Comparison of ENCODE assay signal across 18 mouse cellular contexts in genomic region chr4:62652921-62653757, GRCm38 (mm10).
DNase-seq lines count a peak whose midpoint lies in the region; ATAC-seq and TF ChIP-seq lines count a peak whose summit lies in the region.
"Had no signal": no experiment of that assay in that cellular context is flagged by ENCODE, and none has a peak within 500 bp of the region (broad histone marks: within the 10 kb centered on the region; RNA-seq: fewer than 3 reads in every experiment).

No protein-coding gene starts in this region.

- H3K4me3 ChIP-seq in forebrain, postnatal 0 days (ENCODE audit: low read depth, low read length): no peak overlapping the region
- no peak overlapping the region for H3K4me3 ChIP-seq in forebrain, embryonic 13.5 days
- no peak overlapping the region for H3K4me3 ChIP-seq in left cerebral cortex, adult 2 months
- H3K4me3 ChIP-seq in cerebellum, adult 2 months (replicated peaks; ENCODE audit: insufficient read depth, low read depth, low read length): no peak overlapping the region
- H3K4me3 ChIP-seq in cortical plate, adult 2 months (ENCODE audit: insufficient read depth, low read length): peak overlapping the region; percentile 9; the same call in 1 of the 2 replicates
- H3K4me3 ChIP-seq in liver, embryonic 11.5 days (ENCODE audit: low read depth, low read length): no peak overlapping the region
- H3K4me3 ChIP-seq: erythroblast, embryonic 14.5 days; hindbrain, embryonic 12.5 days; stomach, embryonic 15.5 days had no signal

- H3K27me3 ChIP-seq in forebrain, postnatal 0 days (ENCODE audit: insufficient read depth, low read length): no peaks in the 10 kb centered on the region
- H3K27me3 ChIP-seq in forebrain, embryonic 13.5 days: no peaks in the 10 kb centered on the region
- H3K27me3 ChIP-seq in cerebellum, adult 2 months (ENCODE audit: control insufficient read depth, insufficient read depth, low read length): no peaks in the 10 kb centered on the region
- H3K27me3 ChIP-seq in liver, embryonic 11.5 days (replicated peaks; ENCODE audit: control insufficient read depth, insufficient read depth, low read length): no peaks in the 10 kb centered on the region
- H3K27me3 ChIP-seq: hindbrain, embryonic 12.5 days; stomach, embryonic 15.5 days had no signal

- peak; percentile 26 for DNase-seq in forebrain, postnatal 0 days
- no peak for DNase-seq in left cerebral cortex, adult 2 months (ENCODE audit: extremely low spot score in 1 of 2, low spot score in 2 of 2)
- DNase-seq in left cerebral cortex, postnatal 25 days (ENCODE audit: low spot score in 2 of 2): no peak
- DNase-seq in cerebellum, adult 2 months: peak; percentile 67 to 80
- DNase-seq in kidney, postnatal 36 days: no peak
- DNase-seq in liver, embryonic 11.5 days (ENCODE audit: low spot score): no peak
- DNase-seq: adrenal gland, postnatal 10 days; gastrocnemius, postnatal 10 days; kidney, adult 11 months; midbrain, embryonic 14.5 days; right cerebral cortex, adult 18-20 months had no signal

- TF ChIP-seq CTCF in forebrain, postnatal 0 days (IDR thresholded peaks at IDR 0.05; ENCODE audit: low read depth): no peak
- TF ChIP-seq CTCF in left cerebral cortex, adult 2 months (IDR thresholded peaks at IDR 0.05): no peak
- no peak for TF ChIP-seq CTCF in cerebellum, adult 2 months (IDR thresholded peaks at IDR 0.05; ENCODE audit: borderline replicate concordance, insufficient read depth, low read depth, low read length)
- no peak for TF ChIP-seq CTCF in cortical plate, adult 2 months (IDR thresholded peaks at IDR 0.05; ENCODE audit: extremely low read depth, insufficient read depth, low read length)

- H3K9ac ChIP-seq in forebrain, postnatal 0 days: no peak overlapping the region
- H3K9ac ChIP-seq in forebrain, embryonic 13.5 days: no peak overlapping the region
- no peak overlapping the region for H3K9ac ChIP-seq in liver, embryonic 11.5 days (ENCODE audit: low read depth, low read length)
- H3K9ac ChIP-seq: hindbrain, embryonic 12.5 days; liver, embryonic 14.5 days; stomach, embryonic 15.5 days had no signal

- 59% methylated on average over 12 of the region's 12 CpGs for WGBS in forebrain, postnatal 0 days
- 90% methylated on average over 12 of the region's 12 CpGs for WGBS in forebrain, embryonic 13.5 days
- 38% methylated on average over 12 of the region's 12 CpGs for WGBS in cerebellum, adult 2 months
- WGBS in liver, embryonic 11.5 days: 76% methylated on average over 12 of the region's 12 CpGs

- no peak for TF ChIP-seq POLR2A in cerebellum, adult 2 months (IDR thresholded peaks at IDR 0.05; ENCODE audit: borderline replicate concordance, insufficient read depth, low read length)
- TF ChIP-seq POLR2A in cortical plate, adult 2 months (IDR thresholded peaks at IDR 0.05; ENCODE audit: extremely low read depth, insufficient read depth, low read length): no peak

- peaks cover 3% of the 10 kb centered on the region; the same call in 1 of the 2 replicates for H3K4me1 ChIP-seq in forebrain, postnatal 0 days (ENCODE audit: insufficient read depth)
- H3K4me1 ChIP-seq in forebrain, embryonic 13.5 days: no peaks in the 10 kb centered on the region
- H3K4me1 ChIP-seq in cerebellum, adult 2 months (ENCODE audit: control insufficient read depth, insufficient read depth, low read length): peaks cover 49% of the 10 kb centered on the region
- H3K4me1 ChIP-seq in cortical plate, adult 2 months (ENCODE audit: control insufficient read depth, insufficient read depth, low read length): no peaks in the 10 kb centered on the region
- H3K4me1 ChIP-seq in liver, embryonic 11.5 days (replicated peaks; ENCODE audit: control insufficient read depth, insufficient read depth, low read length): no peaks in the 10 kb centered on the region

- intact Hi-C loops in left cerebral cortex, adult 2 months (cut with DNase I): no loop called here
- intact Hi-C loops in left cerebral cortex, postnatal 25 days (cut with DNase I): no loop called here

- no peaks in the 10 kb centered on the region for H3K9me3 ChIP-seq in forebrain, postnatal 0 days (ENCODE audit: low read length)
- no peaks in the 10 kb centered on the region for H3K9me3 ChIP-seq in forebrain, embryonic 13.5 days (replicated peaks)
- H3K9me3 ChIP-seq in liver, embryonic 11.5 days (ENCODE audit: control insufficient read depth, low read length): no peaks in the 10 kb centered on the region
- H3K9me3 ChIP-seq: hindbrain, embryonic 12.5 days; stomach, embryonic 15.5 days had no signal

- no peak overlapping the region for H3K4me2 ChIP-seq in forebrain, postnatal 0 days (ENCODE audit: low read depth)
- no peak overlapping the region for H3K4me2 ChIP-seq in forebrain, embryonic 13.5 days
- no peak overlapping the region for H3K4me2 ChIP-seq in liver, embryonic 11.5 days
- H3K4me2 ChIP-seq: hindbrain, embryonic 12.5 days; stomach, embryonic 15.5 days had no signal

- no peak overlapping the region for H3K27ac ChIP-seq in forebrain, postnatal 0 days (ENCODE audit: low read depth, low read length)
- no peak overlapping the region for H3K27ac ChIP-seq in forebrain, embryonic 13.5 days
- H3K27ac ChIP-seq in left cerebral cortex, adult 2 months: peak overlapping the region; percentile 56
- peak overlapping the region; percentile 45; the same call in 1 of the 2 replicates for H3K27ac ChIP-seq in cerebellum, adult 2 months (ENCODE audit: insufficient read depth, low read length)
- H3K27ac ChIP-seq in cortical plate, adult 2 months (ENCODE audit: insufficient read depth, low read length): peak overlapping the region; percentile 75
- H3K27ac ChIP-seq in liver, embryonic 11.5 days (ENCODE audit: low read depth, low read length): no peak overlapping the region
- H3K27ac ChIP-seq: hindbrain, embryonic 12.5 days; kidney, postnatal 0 days; liver, embryonic 14.5 days; stomach, embryonic 15.5 days had no signal

- no peaks in the 10 kb centered on the region for H3K36me3 ChIP-seq in forebrain, postnatal 0 days (ENCODE audit: insufficient read depth)
- H3K36me3 ChIP-seq in forebrain, embryonic 13.5 days (ENCODE audit: poor library complexity, severe bottlenecking): peaks cover 43% of the 10 kb centered on the region
- 0 out of 2 replicates have a peak, but pooled peaks cover under 1% of the 10 kb centered on the region for H3K36me3 ChIP-seq in liver, embryonic 11.5 days (ENCODE audit: control insufficient read depth, insufficient read depth, low read length)
- H3K36me3 ChIP-seq: stomach, embryonic 15.5 days had no signal

- ATAC-seq in forebrain, postnatal 0 days: peak; percentile 64
- no peak for ATAC-seq in forebrain, embryonic 13.5 days
- no peak for ATAC-seq in liver, embryonic 11.5 days (replicated peaks; ENCODE audit: low FRiP score)

Comparison
In these comparisons a context has a peak if more than half of its experiments do, and no peak if none do; other contexts are left out.
1. DNase-seq: peak in forebrain, postnatal 0 days (single experiment) and cerebellum, adult 2 months (2 of 2); none in left cerebral cortex, adult 2 months (0 of 2), left cerebral cortex, postnatal 25 days (0 of 2), kidney, postnatal 36 days (0 of 2) and liver, embryonic 11.5 days (single experiment).
2. H3K27ac ChIP-seq: peak in left cerebral cortex, adult 2 months (single experiment), cerebellum, adult 2 months (single experiment) and cortical plate, adult 2 months (single experiment); none in forebrain, postnatal 0 days (single experiment), forebrain, embryonic 13.5 days (single experiment) and liver, embryonic 11.5 days (single experiment).